Mouse (Mus musculus) left cerebral cortex, adult 8-10 months (tissue): ENCODE results near the gene Arhgap40. TPM values are rescaled to one million over a fixed set of nuclear protein-coding genes. Genes with fewer than 3 reads are reported as not detected.

Experiments used
- total RNA-seq, 4 experiments: library from RNA; stranded (reverse); gene quantifications; 2 replicates each; pipeline ENCODE4 v1.2.4; 2022

Gene Arhgap40
- total RNA-seq, 4 experiments from 2014 or later = 0.54 TPM; not detected in 3

Other genes starting within 250 kb of the Arhgap40 start
- 1 to 10 TPM; 1.6 to 3.0 (median 1.9) TPM for gene Lbp, start 206.3 kb upstream of the Arhgap40 start, total RNA-seq
- gene Snhg11, start 137.2 kb upstream of the Arhgap40 start, total RNA-seq = 100 to 1,000 TPM; 574 to 680 (median 623) TPM
- 100 to 1,000 TPM in 3 of 4 experiments, 10 to 100 TPM in 1; 97.6 to 110 (median 106) TPM for gene Ralgapb, start 102.9 kb upstream of the Arhgap40 start, total RNA-seq
- gene Adig, start 10.2 kb upstream of the Arhgap40 start, total RNA-seq = not detected
- gene Slc32a1, start 98.0 kb downstream of the Arhgap40 start, total RNA-seq = 100 to 1,000 TPM; 130 to 145 (median 137) TPM
- 10 to 100 TPM; 10.4 to 14.3 (median 12.4) TPM for gene Actr5, start 112.1 kb downstream of the Arhgap40 start, total RNA-seq
- gene Ppp1r16b, start 152.6 kb downstream of the Arhgap40 start, total RNA-seq = 100 to 1,000 TPM; 130 to 163 (median 146) TPM